Mouse (Mus musculus): ENCODE data around the gene Lrrk2. TPM values are rescaled to one million over a fixed set of nuclear protein-coding genes. Genes with fewer than 3 reads are reported as not detected.

Gene Lrrk2
- polyA plus RNA-seq, 1 experiment from 2014 or later, result 6.6 TPM

GRCm38 (mm10) chr15:91643632-91644348 is 29.2 kb upstream of the Lrrk2 start:
- H3K27me3 ChIP-seq (ENCODE audit: insufficient read depth, low read length), result no peaks in the 10 kb centered on the region
- WGBS, result 65% methylated on average over 7 of the region's 7 CpGs
- H3K9me3 ChIP-seq (ENCODE audit: low read length), result no peaks in the 10 kb centered on the region
- H3K4me1 ChIP-seq (ENCODE audit: insufficient read depth, low read length), result no peaks in the 10 kb centered on the region
- no peak overlapping the region for H3K9ac ChIP-seq (replicated peaks; ENCODE audit: low read length)
- no peaks in the 10 kb centered on the region for H3K36me3 ChIP-seq (ENCODE audit: insufficient read depth, low read length)
- no peak overlapping the region for H3K4me3 ChIP-seq (ENCODE audit: low read length)
- ATAC-seq (ENCODE audit: low FRiP score, low TSS enrichment), result no peak
- H3K27ac ChIP-seq (ENCODE audit: low read length), result no peak overlapping the region
- H3K4me2 ChIP-seq (replicated peaks; ENCODE audit: low read depth, low read length), result no peak overlapping the region

- Histone ChIP-seq H3K36me3 (ENCODE audit: insufficient read depth, low read length) (no peaks in the 10 kb centered on the region), H3K4me1 (ENCODE audit: insufficient read depth, low read length) (peaks cover 4% of the 10 kb centered on the region; the same call in 1 of the 2 replicates), H3K27me3 (ENCODE audit: insufficient read depth, low read length) (no peaks in the 10 kb centered on the region), H3K9me3 (ENCODE audit: low read length) (no peaks in the 10 kb centered on the region), H3K4me2 (replicated peaks; ENCODE audit: low read depth, low read length) (no peak overlapping the region), H3K9ac (replicated peaks; ENCODE audit: low read length) (no peak overlapping the region), H3K27ac (ENCODE audit: low read length) (no peak overlapping the region), H3K4me3 (ENCODE audit: low read length) (no peak overlapping the region)
- peak; percentile 63 for ATAC-seq (ENCODE audit: low FRiP score, low TSS enrichment)
- 28% methylated on average over 3 of the region's 3 CpGs for WGBS
These were observed 22.7 kb upstream of the Lrrk2 start for GRCm38 (mm10) chr15:91650270-91650669.

- no peak overlapping the region for H3K27ac ChIP-seq (ENCODE audit: low read length)
- H3K36me3 ChIP-seq (ENCODE audit: insufficient read depth, low read length), result no peaks in the 10 kb centered on the region
- H3K4me3 ChIP-seq (ENCODE audit: low read length), result no peak overlapping the region
- no peak overlapping the region for H3K4me2 ChIP-seq (replicated peaks; ENCODE audit: low read depth, low read length)
- H3K9ac ChIP-seq (replicated peaks; ENCODE audit: low read length), result no peak overlapping the region
- H3K4me1 ChIP-seq (ENCODE audit: insufficient read depth, low read length), result peaks cover 4% of the 10 kb centered on the region; the same call in 1 of the 2 replicates
- H3K9me3 ChIP-seq (ENCODE audit: low read length), result no peaks in the 10 kb centered on the region
- no peak for ATAC-seq (ENCODE audit: low FRiP score, low TSS enrichment)
- no peaks in the 10 kb centered on the region for H3K27me3 ChIP-seq (ENCODE audit: insufficient read depth, low read length)
- WGBS, result 60% methylated on average over 7 of the region's 7 CpGs
These were observed 21.5 kb upstream of the Lrrk2 start for GRCm38 (mm10) chr15:91651493-91651892.

- H3K9ac ChIP-seq (replicated peaks; ENCODE audit: low read length), result no peak overlapping the region
- H3K36me3 ChIP-seq (ENCODE audit: insufficient read depth, low read length), result no peaks in the 10 kb centered on the region
- no peaks in the 10 kb centered on the region for H3K4me1 ChIP-seq (ENCODE audit: insufficient read depth, low read length)
- no peaks in the 10 kb centered on the region for H3K9me3 ChIP-seq (ENCODE audit: low read length)
- no peak overlapping the region for H3K27ac ChIP-seq (ENCODE audit: low read length)
- H3K27me3 ChIP-seq (ENCODE audit: insufficient read depth, low read length), result no peaks in the 10 kb centered on the region
- no peak for ATAC-seq (ENCODE audit: low FRiP score, low TSS enrichment)
- WGBS, result 88% methylated on average over 6 of the region's 6 CpGs
- H3K4me2 ChIP-seq (replicated peaks; ENCODE audit: low read depth, low read length), result no peak overlapping the region
- H3K4me3 ChIP-seq (ENCODE audit: low read length), result no peak overlapping the region
These were observed 14.7 kb upstream of the Lrrk2 start for GRCm38 (mm10) chr15:91658227-91658626.

- no peaks in the 10 kb centered on the region for H3K27me3 ChIP-seq (ENCODE audit: insufficient read depth, low read length)
- 59% methylated on average over 6 of the region's 6 CpGs for WGBS
- ATAC-seq (ENCODE audit: low FRiP score, low TSS enrichment), result no peak
These were observed 12.5 kb upstream of the Lrrk2 start for GRCm38 (mm10) chr15:91660277-91661078.

GRCm38 (mm10) chr15:91661079-91661369 is 12.0 kb upstream of the Lrrk2 start:
- Histone ChIP-seq H3K9ac (replicated peaks; ENCODE audit: low read length) (no peak overlapping the region), H3K9me3 (ENCODE audit: low read length) (no peaks in the 10 kb centered on the region), H3K27ac (ENCODE audit: low read length) (no peak overlapping the region), H3K4me1 (ENCODE audit: insufficient read depth, low read length) (no peaks in the 10 kb centered on the region), H3K4me2 (replicated peaks; ENCODE audit: low read depth, low read length) (no peak overlapping the region), H3K27me3 (ENCODE audit: insufficient read depth, low read length) (no peaks in the 10 kb centered on the region), H3K4me3 (ENCODE audit: low read length) (no peak overlapping the region), H3K36me3 (ENCODE audit: insufficient read depth, low read length) (no peaks in the 10 kb centered on the region)
- WGBS, result 81% methylated on average over 6 of the region's 6 CpGs
- no peak for ATAC-seq (ENCODE audit: low FRiP score, low TSS enrichment)

More at GRCm38 (mm10) chr15:91660277-91661078, 12.5 kb upstream of the Lrrk2 start:
- H3K27ac ChIP-seq (ENCODE audit: low read length), result no peak overlapping the region
- H3K4me3 ChIP-seq (ENCODE audit: low read length), result no peak overlapping the region
- H3K9me3 ChIP-seq (ENCODE audit: low read length), result no peaks in the 10 kb centered on the region
- H3K4me1 ChIP-seq (ENCODE audit: insufficient read depth, low read length), result no peaks in the 10 kb centered on the region
- H3K4me2 ChIP-seq (replicated peaks; ENCODE audit: low read depth, low read length), result no peak overlapping the region
- no peaks in the 10 kb centered on the region for H3K36me3 ChIP-seq (ENCODE audit: insufficient read depth, low read length)
- no peak overlapping the region for H3K9ac ChIP-seq (replicated peaks; ENCODE audit: low read length)

GRCm38 (mm10) chr15:91664586-91665132 is 8.3 kb upstream of the Lrrk2 start:
- H3K9ac ChIP-seq (replicated peaks; ENCODE audit: low read length), result no peak overlapping the region
- no peaks in the 10 kb centered on the region for H3K4me1 ChIP-seq (ENCODE audit: insufficient read depth, low read length)
- ATAC-seq (ENCODE audit: low FRiP score, low TSS enrichment), result no peak
- 82% methylated on average over 10 of the region's 10 CpGs for WGBS
- H3K9me3 ChIP-seq (ENCODE audit: low read length), result no peaks in the 10 kb centered on the region
- H3K36me3 ChIP-seq (ENCODE audit: insufficient read depth, low read length), result no peaks in the 10 kb centered on the region
- no peaks in the 10 kb centered on the region for H3K27me3 ChIP-seq (ENCODE audit: insufficient read depth, low read length)
- no peak overlapping the region for H3K4me3 ChIP-seq (ENCODE audit: low read length)
- H3K27ac ChIP-seq (ENCODE audit: low read length), result no peak overlapping the region
- no peak overlapping the region for H3K4me2 ChIP-seq (replicated peaks; ENCODE audit: low read depth, low read length)

- 86% methylated on average over 6 of the region's 6 CpGs for WGBS
- H3K4me3 ChIP-seq (ENCODE audit: low read length), result no peak overlapping the region
- H3K4me1 ChIP-seq (ENCODE audit: insufficient read depth, low read length), result no peaks in the 10 kb centered on the region
- H3K9ac ChIP-seq (replicated peaks; ENCODE audit: low read length), result no peak overlapping the region
- H3K27me3 ChIP-seq (ENCODE audit: insufficient read depth, low read length), result no peaks in the 10 kb centered on the region
- no peak for ATAC-seq (ENCODE audit: low FRiP score, low TSS enrichment)
- H3K4me2 ChIP-seq (replicated peaks; ENCODE audit: low read depth, low read length), result no peak overlapping the region
- no peak overlapping the region for H3K27ac ChIP-seq (ENCODE audit: low read length)
- no peaks in the 10 kb centered on the region for H3K36me3 ChIP-seq (ENCODE audit: insufficient read depth, low read length)
- H3K9me3 ChIP-seq (ENCODE audit: low read length), result no peaks in the 10 kb centered on the region
These were observed 7.4 kb upstream of the Lrrk2 start for GRCm38 (mm10) chr15:91665530-91665929.

GRCm38 (mm10) chr15:91671216-91671615 is 1.8 kb upstream of the Lrrk2 start:
- no peak overlapping the region for H3K27ac ChIP-seq (ENCODE audit: low read length)
- no peak overlapping the region for H3K4me2 ChIP-seq (replicated peaks; ENCODE audit: low read depth, low read length)
- peaks cover 7% of the 10 kb centered on the region; the same call in 1 of the 2 replicates for H3K4me1 ChIP-seq (ENCODE audit: insufficient read depth, low read length)
- ATAC-seq (ENCODE audit: low FRiP score, low TSS enrichment), result no peak
- no peaks in the 10 kb centered on the region for H3K27me3 ChIP-seq (ENCODE audit: insufficient read depth, low read length)
- no peak overlapping the region for H3K9ac ChIP-seq (replicated peaks; ENCODE audit: low read length)
- 67% methylated on average over 2 of the region's 2 CpGs for WGBS
- no peaks in the 10 kb centered on the region for H3K9me3 ChIP-seq (ENCODE audit: low read length)
- no peaks in the 10 kb centered on the region for H3K36me3 ChIP-seq (ENCODE audit: insufficient read depth, low read length)
- no peak overlapping the region for H3K4me3 ChIP-seq (ENCODE audit: low read length)

GRCm38 (mm10) chr15:91671987-91672386 is 988 bp upstream of the Lrrk2 start:
- H3K4me2 ChIP-seq (replicated peaks; ENCODE audit: low read depth, low read length), result peak overlapping the region; percentile 70; the same call in 1 of the 2 replicates
- 56% methylated on average over 5 of the region's 5 CpGs for WGBS
- no peaks in the 10 kb centered on the region for H3K27me3 ChIP-seq (ENCODE audit: insufficient read depth, low read length)
- no peaks in the 10 kb centered on the region for H3K36me3 ChIP-seq (ENCODE audit: insufficient read depth, low read length)
- no peaks in the 10 kb centered on the region for H3K9me3 ChIP-seq (ENCODE audit: low read length)
- no peak for ATAC-seq (ENCODE audit: low FRiP score, low TSS enrichment)
- H3K9ac ChIP-seq (replicated peaks; ENCODE audit: low read length), result no peak overlapping the region
- H3K4me1 ChIP-seq (ENCODE audit: insufficient read depth, low read length), result peaks cover 7% of the 10 kb centered on the region; the same call in 1 of the 2 replicates
- H3K27ac ChIP-seq (ENCODE audit: low read length), result 0 out of 2 replicates have a peak overlapping the region, but pooled peaks have one; percentile 7
- no peak overlapping the region for H3K4me3 ChIP-seq (ENCODE audit: low read length)
